Mouse (Mus musculus) kidney, embryonic 16.5 days (tissue): ENCODE results near the gene Cyp19a1. TPM values are rescaled to one million over a fixed set of nuclear protein-coding genes. Genes with fewer than 3 reads are reported as not detected.

Experiments
- ATAC-seq: fragments of 200-750 bp; cut with Nextera tagmentation; 2 replicates; pipeline ENCODE4 v1.8.0; 2017; ENCODE audit warnings: moderate TSS enrichment; ENCODE audit not compliant: low FRiP score, low TSS enrichment
- H3K27ac ChIP-seq: fragments of 300-500 bp; sonication (generic); 2 replicates; pipeline ENCODE4 v1.5.1; 2014; ENCODE audit warnings: low read length
- H3K27me3 ChIP-seq: fragments of 300-500 bp; sonication (generic); 2 replicates; pipeline ENCODE4 v1.6.1; 2014; ENCODE audit warnings: low read length, control low read depth, mixed read lengths; ENCODE audit not compliant: insufficient read depth
- H3K36me3 ChIP-seq: fragments of 300-500 bp; sonication (generic); 2 replicates; pipeline ENCODE4 v1.6.1; 2014; ENCODE audit warnings: low read length, control low read depth, mixed read lengths; ENCODE audit not compliant: insufficient read depth
- H3K4me1 ChIP-seq: fragments of 300-500 bp; sonication (generic); 2 replicates; pipeline ENCODE4 v1.6.1; 2014; ENCODE audit warnings: low read length, control low read depth, mixed read lengths; ENCODE audit not compliant: insufficient read depth
- H3K4me2 ChIP-seq: fragments of 300-500 bp; sonication (generic); replicated peaks from 2 replicates; pipeline ENCODE4 v1.6.1; 2014; ENCODE audit warnings: low read depth, low read length
- H3K4me3 ChIP-seq: fragments of 300-500 bp; sonication (generic); 2 replicates; pipeline ENCODE4 v1.5.1; 2014; ENCODE audit warnings: mild to moderate bottlenecking, low read length
- H3K9ac ChIP-seq: fragments of 300-500 bp; sonication (generic); replicated peaks from 2 replicates; pipeline ENCODE4 v1.6.1; 2014; ENCODE audit warnings: low read length
- H3K9me3 ChIP-seq: fragments of 300-500 bp; sonication (generic); 2 replicates; pipeline ENCODE4 v1.6.1; 2016; ENCODE audit warnings: low read length, control low read depth
- WGBS: fragments of 180-500 bp; shearing (Covaris S2); extraction: QIAGEN DNeasy Blood & Tissue Kit; methylation state at CpG from one replicate; pipeline ENCODE4 v1.1.7; 2014; 5-methylcytosine and 5-hydroxymethylcytosine counted together
- polyA plus RNA-seq: library from polyadenylated mRNA; unstranded; fragments of >200 nt; fragmentation: Nextera tagmentation; extraction: Ambion mirVana; gene quantifications from 2 replicates; pipeline ENCODE4 v1.2.1, GENCODE M21; 2015

Cyp19a1 gene
- polyA plus RNA-seq, 1 experiment from 2014 or later: not detected

- Histone ChIP-seq H3K9me3 (no peaks in the 10 kb centered on the region), H3K36me3 (no peaks in the 10 kb centered on the region), H3K4me1 (no peaks in the 10 kb centered on the region), H3K4me3 (no peak overlapping the region), H3K27ac (no peak overlapping the region), H3K27me3 (no peaks in the 10 kb centered on the region), H3K4me2 (no peak overlapping the region), H3K9ac (no peak overlapping the region)
- 84% methylated on average over 7 of the region's 7 CpGs for WGBS
- ATAC-seq: no peak
Observed at GRCm38 (mm10) chr9:54182484-54182883, 85.4 kb downstream of the Cyp19a1 start.

GRCm38 (mm10) chr9:54181330-54181729 lies 86.6 kb downstream of the Cyp19a1 start:
- ATAC-seq: no peak
- H3K9me3 ChIP-seq: no peaks in the 10 kb centered on the region
- no peak overlapping the region for H3K4me3 ChIP-seq
- no peaks in the 10 kb centered on the region for H3K36me3 ChIP-seq
- no peaks in the 10 kb centered on the region for H3K27me3 ChIP-seq
- H3K9ac ChIP-seq: no peak overlapping the region
- no peaks in the 10 kb centered on the region for H3K4me1 ChIP-seq
- WGBS: 14% methylated on average over 2 of the region's 2 CpGs
- H3K27ac ChIP-seq: no peak overlapping the region
- no peak overlapping the region for H3K4me2 ChIP-seq

GRCm38 (mm10) chr9:54180216-54180615 lies 87.7 kb downstream of the Cyp19a1 start:
- H3K4me2 ChIP-seq: no peak overlapping the region
- H3K4me3 ChIP-seq: no peak overlapping the region
- 75% methylated on average over 17 of the region's 17 CpGs for WGBS

GRCm38 (mm10) chr9:54169489-54169888 lies 98.4 kb downstream of the Cyp19a1 start:
- Histone ChIP-seq H3K27me3 (no peaks in the 10 kb centered on the region), H3K9me3 (no peaks in the 10 kb centered on the region), H3K9ac (no peak overlapping the region), H3K36me3 (no peaks in the 10 kb centered on the region), H3K4me2 (no peak overlapping the region), H3K4me1 (no peaks in the 10 kb centered on the region), H3K27ac (no peak overlapping the region), H3K4me3 (no peak overlapping the region)
- 42% methylated on average over 5 of the region's 5 CpGs for WGBS
- ATAC-seq: no peak

More at GRCm38 (mm10) chr9:54180216-54180615, 87.7 kb downstream of the Cyp19a1 start:
- ATAC-seq: no peak
- Histone ChIP-seq H3K4me1 (no peaks in the 10 kb centered on the region), H3K27ac (no peak overlapping the region), H3K36me3 (no peaks in the 10 kb centered on the region), H3K9me3 (no peaks in the 10 kb centered on the region), H3K27me3 (no peaks in the 10 kb centered on the region), H3K9ac (no peak overlapping the region)

GRCm38 (mm10) chr9:54168425-54168824 lies 99.5 kb downstream of the Cyp19a1 start:
- Histone ChIP-seq H3K9me3 (no peaks in the 10 kb centered on the region), H3K4me1 (no peaks in the 10 kb centered on the region), H3K36me3 (no peaks in the 10 kb centered on the region), H3K27me3 (no peaks in the 10 kb centered on the region), H3K9ac (no peak overlapping the region), H3K4me2 (no peak overlapping the region), H3K4me3 (no peak overlapping the region), H3K27ac (no peak overlapping the region)
- ATAC-seq: no peak
- WGBS: 81% methylated on average over 10 of the region's 10 CpGs

GRCm38 (mm10) chr9:54163117-54163516 lies 104.8 kb downstream of the Cyp19a1 start:
- ATAC-seq: no peak
- 74% methylated on average over 5 of the region's 5 CpGs for WGBS
- peaks cover 5% of the 10 kb centered on the region for H3K9me3 ChIP-seq

GRCm38 (mm10) chr9:54153679-54154078 lies 114.2 kb downstream of the Cyp19a1 start:
- no peak for ATAC-seq
- Histone ChIP-seq H3K9ac (no peak overlapping the region), H3K4me1 (no peaks in the 10 kb centered on the region), H3K27ac (no peak overlapping the region), H3K36me3 (no peaks in the 10 kb centered on the region), H3K27me3 (no peaks in the 10 kb centered on the region), H3K4me3 (no peak overlapping the region), H3K4me2 (no peak overlapping the region), H3K9me3 (no peaks in the 10 kb centered on the region)
- 71% methylated on average over 5 of the region's 5 CpGs for WGBS

More at GRCm38 (mm10) chr9:54163117-54163516, 104.8 kb downstream of the Cyp19a1 start:
- no peak overlapping the region for H3K27ac ChIP-seq
- no peak overlapping the region for H3K4me2 ChIP-seq
- no peak overlapping the region for H3K9ac ChIP-seq
- no peaks in the 10 kb centered on the region for H3K36me3 ChIP-seq
- H3K4me1 ChIP-seq: no peaks in the 10 kb centered on the region
- H3K27me3 ChIP-seq: no peaks in the 10 kb centered on the region
- H3K4me3 ChIP-seq: no peak overlapping the region

DNA sequence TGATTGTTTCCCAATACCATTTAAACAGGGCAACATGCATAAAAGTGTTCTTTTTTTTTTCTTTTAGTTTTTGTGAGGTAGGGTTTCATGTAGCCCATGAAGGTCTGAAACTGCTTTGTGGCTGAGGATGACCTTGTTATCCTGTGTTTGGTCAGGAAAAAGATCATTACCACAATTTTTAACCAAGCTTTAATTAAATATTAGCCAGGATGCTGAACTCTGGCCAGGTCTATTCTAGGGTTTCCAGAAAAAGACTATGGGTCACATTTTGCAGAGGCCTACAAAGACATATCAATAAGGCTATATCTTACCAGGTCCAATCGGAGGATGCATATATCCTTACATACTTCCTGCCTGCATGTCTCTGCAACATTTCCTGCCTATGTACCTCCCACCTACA lies 128.7 kb downstream of the Cyp19a1 start:
- ATAC-seq: no peak
- H3K27ac ChIP-seq: no peak overlapping the region
- no peaks in the 10 kb centered on the region for H3K4me1 ChIP-seq
- no peak overlapping the region for H3K9ac ChIP-seq
- no peak overlapping the region for H3K4me3 ChIP-seq
- H3K36me3 ChIP-seq: no peaks in the 10 kb centered on the region
- no peak overlapping the region for H3K4me2 ChIP-seq
- H3K9me3 ChIP-seq: no peaks in the 10 kb centered on the region
- H3K27me3 ChIP-seq: no peaks in the 10 kb centered on the region
- WGBS: 79% methylated on average over 1 of the region's 1 CpGs

Other genes with a start within 250 kb of the Cyp19a1 start
- 0.41 and 0.54 TPM in 2 replicates for gene Tnfaip8l3, start 199.7 kb downstream of the Cyp19a1 start, polyA plus RNA-seq
- gene Gldn, start 18.4 kb upstream of the Cyp19a1 start, polyA plus RNA-seq: 3.9 and 5.0 TPM in 2 replicates
- 4.7 and 5.7 TPM in 2 replicates for gene Dmxl2, start 233.5 kb upstream of the Cyp19a1 start, polyA plus RNA-seq